Mouse (Mus musculus) heart, embryonic 12.5 days (tissue): ENCODE measurements at regions not wholly inside any gene's neighbourhood (a gene's known extent, or its start where the extent isn't known, plus 50 kb on each side); places are given as distances from the start of the nearest gene placed in this dataset.

Experiments used
- ATAC-seq: fragments of 200-750 bp; cut with Nextera tagmentation; 2 replicates; pipeline ENCODE4 v1.8.0; 2017; ENCODE audit warnings: moderate TSS enrichment, moderate library complexity; ENCODE audit not compliant: insufficient number of reproducible peaks, low FRiP score
- H3K27ac ChIP-seq: fragments of 300-500 bp; sonication (generic); 2 replicates; pipeline ENCODE4 v1.5.1; 2016; ENCODE audit warnings: mild to moderate bottlenecking, moderate library complexity; ENCODE audit not compliant: poor library complexity, severe bottlenecking
- H3K27me3 ChIP-seq: fragments of 300-500 bp; sonication (generic); replicated peaks from 2 replicates; pipeline ENCODE4 v1.6.1; 2016; ENCODE audit warnings: mild to moderate bottlenecking, moderate library complexity
- H3K36me3 ChIP-seq: fragments of 300-500 bp; sonication (generic); 2 replicates; pipeline ENCODE4 v1.6.1; 2016; ENCODE audit warnings: mild to moderate bottlenecking, moderate library complexity
- H3K4me1 ChIP-seq: fragments of 300-500 bp; sonication (generic); replicated peaks from 2 replicates; pipeline ENCODE4 v1.6.1; 2016; ENCODE audit warnings: mild to moderate bottlenecking
- H3K4me2 ChIP-seq: fragments of 300-500 bp; sonication (generic); 2 replicates; pipeline ENCODE4 v1.6.1; 2016; ENCODE audit warnings: mild to moderate bottlenecking, moderate library complexity
- H3K4me3 ChIP-seq: fragments of 300-500 bp; sonication (generic); 2 replicates; pipeline ENCODE4 v1.5.1; 2016; ENCODE audit warnings: mild to moderate bottlenecking
- H3K9ac ChIP-seq: fragments of 300-500 bp; sonication (generic); 2 replicates; pipeline ENCODE4 v1.6.1; 2016; ENCODE audit warnings: mild to moderate bottlenecking, moderate library complexity
- H3K9me3 ChIP-seq: fragments of 300-500 bp; sonication (generic); replicated peaks from 2 replicates; pipeline ENCODE4 v1.6.1; 2016; ENCODE audit warnings: mild to moderate bottlenecking, moderate library complexity
- WGBS: fragments of 180-500 bp; shearing (Covaris S2); methylation state at CpG from one replicate; pipeline ENCODE4 v1.1.7; 2016; 5-methylcytosine and 5-hydroxymethylcytosine counted together

- Histone ChIP-seq H3K4me3 (no peak overlapping the region), H3K36me3 (no peaks in the 10 kb centered on the region), H3K9ac (no peak overlapping the region), H3K4me1 (no peaks in the 10 kb centered on the region), H3K27me3 (peaks cover 4% of the 10 kb centered on the region), H3K4me2 (no peak overlapping the region), H3K9me3 (no peaks in the 10 kb centered on the region), H3K27ac (no peak overlapping the region)
- no peak for ATAC-seq
- WGBS: 69% methylated on average over 7 of the region's 7 CpGs
These were observed 89.1 kb downstream of the Kcnrg start for GRCm38 (mm10) chr14:61696290-61696842.

- no peak overlapping the region for H3K27ac ChIP-seq
These were observed 89.8 kb downstream of the Kcnrg start for GRCm38 (mm10) chr14:61696886-61697554.

GRCm38 (mm10) chr14:61697704-61698103 is 90.4 kb downstream of the Kcnrg start:
- Histone ChIP-seq H3K4me2 (no peak overlapping the region), H3K36me3 (no peaks in the 10 kb centered on the region), H3K27ac (no peak overlapping the region), H3K9me3 (no peaks in the 10 kb centered on the region), H3K27me3 (no peaks in the 10 kb centered on the region), H3K9ac (no peak overlapping the region), H3K4me3 (no peak overlapping the region), H3K4me1 (no peaks in the 10 kb centered on the region)
- ATAC-seq: no peak
- WGBS: 75% methylated on average over 10 of the region's 10 CpGs

More at GRCm38 (mm10) chr14:61696886-61697554, 89.8 kb downstream of the Kcnrg start:
- no peak for ATAC-seq
- 80% methylated on average over 13 of the region's 13 CpGs for WGBS
- Histone ChIP-seq H3K27me3 (no peaks in the 10 kb centered on the region), H3K9ac (no peak overlapping the region), H3K4me1 (no peaks in the 10 kb centered on the region), H3K4me2 (no peak overlapping the region), H3K4me3 (no peak overlapping the region), H3K9me3 (no peaks in the 10 kb centered on the region), H3K36me3 (no peaks in the 10 kb centered on the region)

GRCm38 (mm10) chr14:61698358-61699055 is 91.2 kb downstream of the Kcnrg start:
- H3K27me3 ChIP-seq: no peaks in the 10 kb centered on the region
- H3K4me1 ChIP-seq: no peaks in the 10 kb centered on the region
- no peak overlapping the region for H3K27ac ChIP-seq
- H3K4me2 ChIP-seq: no peak overlapping the region; the same call in 1 of the 2 replicates
- H3K4me3 ChIP-seq: no peak overlapping the region
- no peak overlapping the region for H3K9ac ChIP-seq
- H3K9me3 ChIP-seq: no peaks in the 10 kb centered on the region
- H3K36me3 ChIP-seq: no peaks in the 10 kb centered on the region
- no peak for ATAC-seq
- 51% methylated on average over 12 of the region's 12 CpGs for WGBS

- no peak for ATAC-seq
- 82% methylated on average over 7 of the region's 7 CpGs for WGBS
- Histone ChIP-seq H3K27ac (no peak overlapping the region), H3K4me1 (no peaks in the 10 kb centered on the region), H3K27me3 (no peaks in the 10 kb centered on the region), H3K4me2 (no peak overlapping the region), H3K9ac (no peak overlapping the region), H3K36me3 (no peaks in the 10 kb centered on the region), H3K9me3 (no peaks in the 10 kb centered on the region), H3K4me3 (no peak overlapping the region)
These were observed 92.4 kb downstream of the Kcnrg start for GRCm38 (mm10) chr14:61699638-61700037.

- no peaks in the 10 kb centered on the region for H3K4me1 ChIP-seq
- H3K4me2 ChIP-seq: no peak overlapping the region
- no peak overlapping the region for H3K4me3 ChIP-seq
- ATAC-seq: no peak
- 58% methylated on average over 10 of the region's 10 CpGs for WGBS
- H3K36me3 ChIP-seq: no peaks in the 10 kb centered on the region
- no peaks in the 10 kb centered on the region for H3K27me3 ChIP-seq
- no peaks in the 10 kb centered on the region for H3K9me3 ChIP-seq
- H3K9ac ChIP-seq: no peak overlapping the region
- no peak overlapping the region for H3K27ac ChIP-seq
These were observed 93.9 kb downstream of the Kcnrg start for GRCm38 (mm10) chr14:61701131-61701530.

- H3K27me3 ChIP-seq: no peaks in the 10 kb centered on the region
- H3K27ac ChIP-seq: no peak overlapping the region
- 73% methylated on average over 3 of the region's 3 CpGs for WGBS
- H3K4me1 ChIP-seq: no peaks in the 10 kb centered on the region
- H3K9ac ChIP-seq: no peak overlapping the region
- H3K36me3 ChIP-seq: no peaks in the 10 kb centered on the region
- H3K4me2 ChIP-seq: no peak overlapping the region
- no peak for ATAC-seq
- H3K4me3 ChIP-seq: no peak overlapping the region
- H3K9me3 ChIP-seq: no peaks in the 10 kb centered on the region
These were observed 96.7 kb downstream of the Kcnrg start for GRCm38 (mm10) chr14:61703916-61704315.

GRCm38 (mm10) chr14:61706984-61707383 is 99.7 kb downstream of the Kcnrg start:
- H3K4me3 ChIP-seq: no peak overlapping the region
- H3K36me3 ChIP-seq: no peaks in the 10 kb centered on the region
- H3K4me2 ChIP-seq: no peak overlapping the region
- no peaks in the 10 kb centered on the region for H3K9me3 ChIP-seq
- no peak overlapping the region for H3K9ac ChIP-seq
- WGBS: 66% methylated on average over 6 of the region's 6 CpGs
- H3K27me3 ChIP-seq: no peaks in the 10 kb centered on the region
- H3K27ac ChIP-seq: no peak overlapping the region
- no peak for ATAC-seq
- no peaks in the 10 kb centered on the region for H3K4me1 ChIP-seq

- Histone ChIP-seq H3K27me3 (no peaks in the 10 kb centered on the region), H3K27ac (no peak overlapping the region), H3K9ac (no peak overlapping the region), H3K4me2 (no peak overlapping the region), H3K4me1 (no peaks in the 10 kb centered on the region), H3K4me3 (no peak overlapping the region), H3K9me3 (no peaks in the 10 kb centered on the region), H3K36me3 (no peaks in the 10 kb centered on the region)
- no peak for ATAC-seq
- 81% methylated on average over 6 of the region's 6 CpGs for WGBS
These were observed 101.1 kb downstream of the Kcnrg start for GRCm38 (mm10) chr14:61708331-61708730.

- whole genome bisulfite sequencing: 92% methylated on average over 4 of the region's 4 CpGs
- H3K4me2 ChIP-seq: no peak overlapping the region
- H3K9me3 ChIP-seq: peaks cover 5% of the 10 kb centered on the region
- H3K36me3 ChIP-seq: no peaks in the 10 kb centered on the region
- H3K27ac ChIP-seq: no peak overlapping the region
- H3K4me1 ChIP-seq: no peaks in the 10 kb centered on the region
- ATAC-seq: no peak
- H3K4me3 ChIP-seq: no peak overlapping the region
- no peaks in the 10 kb centered on the region for H3K27me3 ChIP-seq
- no peak overlapping the region for H3K9ac ChIP-seq
These were observed 108.5 kb downstream of the Kcnrg start for GRCm38 (mm10) chr14:61715746-61716145.

GRCm38 (mm10) chr14:61718392-61719124 is 111.3 kb downstream of the Kcnrg start:
- no peak overlapping the region for H3K4me3 ChIP-seq
- WGBS: 59% methylated on average over 4 of the region's 4 CpGs
- no peak overlapping the region for H3K27ac ChIP-seq
- H3K4me2 ChIP-seq: no peak overlapping the region
- H3K4me1 ChIP-seq: no peaks in the 10 kb centered on the region
- no peak overlapping the region for H3K9ac ChIP-seq
- no peaks in the 10 kb centered on the region for H3K27me3 ChIP-seq
- no peak for ATAC-seq
- H3K9me3 ChIP-seq: peaks cover 5% of the 10 kb centered on the region
- H3K36me3 ChIP-seq: no peaks in the 10 kb centered on the region
